ENCODE assay signal across 12 mouse cellular contexts in the genomic region with DNA sequence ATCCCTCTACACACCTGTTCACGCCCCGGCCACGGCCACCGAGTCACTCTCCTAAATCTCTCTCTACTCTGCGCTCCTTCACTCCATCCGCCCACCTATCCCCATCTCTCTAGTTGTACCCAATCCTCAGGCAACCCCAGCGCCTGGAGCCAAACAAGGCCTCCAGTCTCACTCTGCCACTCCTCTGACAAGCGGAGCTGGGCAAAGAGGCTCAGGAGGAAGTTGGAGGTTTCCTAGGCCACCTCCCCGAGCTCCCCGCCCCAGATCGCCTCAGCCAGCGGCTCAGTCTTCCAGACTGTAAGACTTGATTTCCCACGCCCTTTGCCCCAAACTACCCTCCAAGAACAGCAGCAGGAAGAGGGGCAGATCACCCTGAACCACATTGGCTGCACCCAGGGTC. TPM values are rescaled to one million over a fixed set of nuclear protein-coding genes. Genes with fewer than 3 reads are reported as not detected.
DNase-seq lines count a peak whose midpoint lies in the region; ATAC-seq and TF ChIP-seq lines count a peak whose summit lies in the region.
"Had no signal": no experiment of that assay in that cellular context is flagged by ENCODE, and none has a peak within 500 bp of the region (broad histone marks: within the 10 kb centered on the region; RNA-seq: fewer than 3 reads in every experiment).

No protein-coding gene starts in this region.

- H3K27me3 ChIP-seq in embryonic facial prominence, embryonic 10.5 days (replicated peaks; ENCODE audit: low read depth, poor library complexity, severe bottlenecking): peaks cover 76% of the 10 kb centered on the region
- H3K27me3 ChIP-seq: Patski had no signal

- peak overlapping the region; percentile 10; the same call in 1 of the 2 replicates for H3K27ac ChIP-seq in embryonic facial prominence, embryonic 10.5 days (replicated peaks)
- H3K27ac ChIP-seq in left cerebral cortex, adult 2 months: no peak overlapping the region
- H3K27ac ChIP-seq: hindbrain, embryonic 14.5 days had no signal

- TF ChIP-seq CTCF in left cerebral cortex, adult 2 months (IDR thresholded peaks at IDR 0.05): no peak

- no peaks in the 10 kb centered on the region for H3K36me3 ChIP-seq in embryonic facial prominence, embryonic 10.5 days (replicated peaks)

- no peak overlapping the region for H3K4me3 ChIP-seq in embryonic facial prominence, embryonic 10.5 days
- no peak overlapping the region for H3K4me3 ChIP-seq in left cerebral cortex, adult 2 months

- intact Hi-C loops in left cerebral cortex, adult 2 months (cut with DNase I): no loop called here

- peak; percentile 58 for ATAC-seq in monocyte, adult 5-6 weeks (replicated peaks; ENCODE audit: insufficient number of reproducible peaks, low FRiP score, low TSS enrichment, poor library complexity, severe bottlenecking)
- ATAC-seq: Patski had no signal

- DNase-seq in 416B (ENCODE audit: low read depth): peak; percentile 68
- DNase-seq in CD4-positive, CD25-positive, alpha-beta regulatory T cell, adult 2 months (ENCODE audit: low read depth, low spot score): peak; percentile 59
- peak; percentile 17 for DNase-seq in embryonic facial prominence, embryonic 10.5 days (ENCODE audit: low spot score)
- no peak for DNase-seq in testis, postnatal 14 days (ENCODE audit: low spot score)
- DNase-seq in gastrocnemius, postnatal 25 days: no peak
- DNase-seq in left cerebral cortex, adult 2 months (ENCODE audit: extremely low spot score in 1 of 2, low spot score in 2 of 2): no peak
- no peak for DNase-seq in adrenal gland, postnatal 14 days
- DNase-seq: heart, adult 18-20 months had no signal

- 41% methylated on average over 13 of the region's 13 CpGs for WGBS in embryonic facial prominence, embryonic 10.5 days

- no peaks in the 10 kb centered on the region for H3K9me3 ChIP-seq in embryonic facial prominence, embryonic 10.5 days

- peaks cover 56% of the 10 kb centered on the region for H3K4me1 ChIP-seq in embryonic facial prominence, embryonic 10.5 days

RNA-seq across cellular contexts. Expression of gene Gpr132, which starts 2.7 kb away (rescaled TPM):
- polyA plus RNA-seq in embryonic facial prominence, embryonic 10.5 days (2016; fragmentation: Nextera tagmentation; extraction: Ambion mirVana): 0.30 TPM in 1 of 2 replicates, not detected in the other
- total RNA-seq in monocyte, adult 5-6 weeks (2017): 61.4 to 99.5 TPM (median 74.8 TPM) in 3 replicates
- under 1 TPM in 1 of 2 experiments, not detected in 1; 0.11 TPM for total RNA-seq in gastrocnemius, postnatal 25 days (2021)
- under 1 TPM in 1 of 2 experiments, not detected in 1; 0.18 TPM for total RNA-seq in left cerebral cortex, adult 2 months (2021)
- total RNA-seq in adrenal gland, postnatal 14 days (2021): 0.30 and 3.4 TPM in 2 replicates
- total RNA-seq: left cerebral cortex, postnatal 36 days had no signal
- polyA plus RNA-seq: hindbrain, embryonic 14.5 days; Patski had no signal

RNA-seq across cellular contexts. Expression of gene Cdca4, which starts 41.6 kb away (rescaled TPM):
- polyA plus RNA-seq in embryonic facial prominence, embryonic 10.5 days (2016; fragmentation: Nextera tagmentation; extraction: Ambion mirVana): 180 and 183 TPM in 2 replicates
- total RNA-seq in monocyte, adult 5-6 weeks (2017): 15.5 to 32.2 TPM (median 18.8 TPM) in 3 replicates
- total RNA-seq in gastrocnemius, postnatal 25 days (2021): 1 to 10 TPM; 3.4 to 3.5 TPM
- total RNA-seq in left cerebral cortex, adult 2 months (2021): 10 to 100 TPM; 10.5 to 12.4 TPM
- 19.9 and 21.4 TPM in 2 replicates for total RNA-seq in adrenal gland, postnatal 14 days (2021)

RNA-seq across cellular contexts. Expression of gene Jag2, which starts 58.8 kb away (rescaled TPM):
- polyA plus RNA-seq in embryonic facial prominence, embryonic 10.5 days (2016; fragmentation: Nextera tagmentation; extraction: Ambion mirVana): 4.8 and 5.3 TPM in 2 replicates
- total RNA-seq in monocyte, adult 5-6 weeks (2017): 0.11 to 3.6 TPM (median 3.4 TPM) in 3 replicates
- total RNA-seq in gastrocnemius, postnatal 25 days (2021): 10 to 100 TPM; 20.4 to 21.8 TPM
- 10 to 100 TPM; 57.9 to 62.2 TPM for total RNA-seq in left cerebral cortex, adult 2 months (2021)
- 18.6 and 20.8 TPM in 2 replicates for total RNA-seq in adrenal gland, postnatal 14 days (2021)

Comparison
In these comparisons a context has a peak if more than half of its experiments do, and no peak if none do; other contexts are left out.
1. DNase-seq: peak in 416B (single experiment), CD4-positive, CD25-positive, alpha-beta regulatory T cell, adult 2 months (single experiment) and embryonic facial prominence, embryonic 10.5 days (single experiment); none in testis, postnatal 14 days (single experiment), gastrocnemius, postnatal 25 days (single experiment), left cerebral cortex, adult 2 months (0 of 2) and adrenal gland, postnatal 14 days (single experiment).
2. RNA of gene Gpr132, which starts 2.7 kb away (total RNA-seq): 61.4 to 99.5 TPM in monocyte, adult 5-6 weeks; 0.30 to 3.4 TPM in adrenal gland, postnatal 14 days, 0.18 TPM in left cerebral cortex, adult 2 months and 0.11 TPM in gastrocnemius, postnatal 25 days; every median in the first group is over 10 times any median in the second.